Mouse (Mus musculus) liver, embryonic 14.5 days (tissue): Measurements from ENCODE around the gene Gm9507. TPM values are rescaled to one million over a fixed set of nuclear protein-coding genes. Genes with fewer than 3 reads are reported as not detected.

ENCODE experiments used
- ATAC-seq: fragments of 200-750 bp; cut with Nextera tagmentation; 2 replicates; pipeline ENCODE4 v1.8.0; 2017; ENCODE audit warnings: moderate number of reproducible peaks, mild to moderate bottlenecking, moderate library complexity; ENCODE audit not compliant: insufficient read depth
- DNase-seq, 3 experiments: peaks; one replicate each; pipeline ENCODE4 v3.0.0-alpha.2; 2012 to 2013; ENCODE audit warnings: low read depth in 3 of 3, low spot score in 3 of 3
- H3K27ac ChIP-seq: fragments of 300-500 bp; sonication (generic); 2 replicates; pipeline ENCODE4 v1.5.1; 2014; ENCODE audit warnings: moderate library complexity, mild to moderate bottlenecking, control low read depth, inconsistent platforms
- H3K27me3 ChIP-seq: fragments of 300-500 bp; sonication (generic); 2 replicates; pipeline ENCODE4 v1.6.1; 2014; ENCODE audit warnings: mild to moderate bottlenecking, low read length, moderate library complexity; ENCODE audit not compliant: control insufficient read depth, insufficient read depth
- H3K36me3 ChIP-seq: fragments of 300-500 bp; sonication (generic); replicated peaks from 2 replicates; pipeline ENCODE4 v1.6.1; 2014; ENCODE audit warnings: low read depth; ENCODE audit not compliant: control insufficient read depth, insufficient read depth
- H3K4me1 ChIP-seq, 2 experiments: fragments of 200-500 bp in 1 of 2; fragments of 300-500 bp in 1 of 2; sonication (generic) in 1 of 2; replicated peaks; 2 replicates each; pipeline ENCODE4 v1.6.1; 2012 to 2014; ENCODE audit warnings: antibody characterized with exemption in 1 of 2, inconsistent platforms in 1 of 2, low read length in 1 of 2; ENCODE audit not compliant: control insufficient read depth in 2 of 2, insufficient read depth in 2 of 2
- H3K4me2 ChIP-seq: fragments of 300-500 bp; sonication (generic); 2 replicates; pipeline ENCODE4 v1.6.1; 2014; ENCODE audit warnings: low read depth, mild to moderate bottlenecking, control low read depth, moderate library complexity
- H3K4me3 ChIP-seq, 2 experiments: fragments of 200-500 bp in 1 of 2; fragments of 300-500 bp in 1 of 2; sonication (generic) in 1 of 2; 2 replicates each; pipeline ENCODE4 v1.5.1; 2012 to 2014; ENCODE audit warnings: low read depth in 2 of 2, low read length in 2 of 2, mild to moderate bottlenecking in 2 of 2, control low read depth in 1 of 2, inconsistent platforms in 1 of 2, moderate library complexity in 1 of 2; ENCODE audit not compliant: insufficient read depth in 1 of 2
- H3K9ac ChIP-seq: fragments of 300-500 bp; sonication (generic); replicated peaks from 2 replicates; pipeline ENCODE4 v1.6.1; 2014; ENCODE audit warnings: mild to moderate bottlenecking, control low read depth, moderate library complexity
- H3K9me3 ChIP-seq: fragments of 300-500 bp; sonication (generic); 2 replicates; pipeline ENCODE4 v1.6.1; 2016; ENCODE audit warnings: low read length, mixed read lengths; ENCODE audit not compliant: control insufficient read depth
- CTCF ChIP-seq: IDR thresholded peaks from 2 replicates; pipeline ENCODE4 v1.5.1; 2016; ENCODE audit warnings: antibody characterized with exemption, low read depth, control low read depth
- EP300 ChIP-seq: IDR thresholded peaks from 2 replicates; pipeline ENCODE4 v1.6.1; 2016; ENCODE audit warnings: antibody characterized with exemption, low read depth
- WGBS: fragments of 180-500 bp; shearing (Covaris S2); extraction: QIAGEN DNeasy Blood & Tissue Kit; methylation state at CpG from one replicate; pipeline ENCODE4 v1.1.7; 2014; ENCODE audit not compliant: insufficient replicate concordance; 5-methylcytosine and 5-hydroxymethylcytosine counted together
- polyA plus RNA-seq, 2 experiments: library from polyadenylated mRNA; depleted of rRNA in 1 of 2; stranded (reverse) in 1 of 2; unstranded in 1 of 2; fragments of >200 nt; fragmentation: Nextera tagmentation in 1 of 2; extraction: Ambion mirVana in 1 of 2; gene quantifications; 2 replicates each; pipeline versions ENCODE4 v1.2.1 to v1.2.3; 2012 to 2014

Gm9507 gene
- not detected in 2 replicates for polyA plus RNA-seq (2012; rRNA removed)
- not detected in 2 replicates for polyA plus RNA-seq (2014; fragmentation: Nextera tagmentation; extraction: Ambion mirVana)

DNA sequence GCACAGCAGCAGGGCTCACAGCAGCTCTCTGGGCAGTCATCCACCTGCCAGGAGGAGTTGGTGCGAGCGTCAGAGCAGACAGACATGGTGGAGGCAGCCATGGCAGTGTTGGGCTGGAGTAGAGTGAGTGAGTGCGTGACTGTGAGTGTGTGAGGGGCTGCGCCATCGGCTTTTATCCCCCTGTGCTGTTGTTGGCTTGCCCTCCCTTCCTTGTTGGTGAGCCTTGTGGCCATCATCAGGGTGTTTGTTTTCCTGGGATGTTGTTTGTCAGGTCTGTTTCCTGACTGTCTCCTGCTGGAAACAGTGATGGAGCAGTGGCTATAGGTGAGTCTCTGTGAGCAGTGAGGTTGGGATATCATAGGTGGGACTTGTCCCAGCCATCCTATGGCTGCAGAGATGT is at the start of gene Gm9507:
Gene Gm9507 (minus strand): TSS at position 101 of the 400 bp plus-strand sequence.
- WGBS = 59% methylated on average over 5 of the region's 5 CpGs
- no peak within 1 kb of the TSS for H3K4me2 ChIP-seq
- H3K27me3 ChIP-seq = no peaks in the 10 kb centered on the region
- H3K9ac ChIP-seq = no peak within 1 kb of the TSS
- ATAC-seq (no peak), DNase-seq (no peak)
- H3K4me1 ChIP-seq = no peaks in the 10 kb centered on the region
- TF ChIP-seq EP300 = no peak
- TF ChIP-seq CTCF = no peak
- no peaks in the 10 kb centered on the region for H3K36me3 ChIP-seq
- H3K4me3 ChIP-seq = no peak within 1 kb of the TSS
- H3K27ac ChIP-seq = no peak within 1 kb of the TSS
- no peaks in the 10 kb centered on the region for H3K9me3 ChIP-seq

DNA sequence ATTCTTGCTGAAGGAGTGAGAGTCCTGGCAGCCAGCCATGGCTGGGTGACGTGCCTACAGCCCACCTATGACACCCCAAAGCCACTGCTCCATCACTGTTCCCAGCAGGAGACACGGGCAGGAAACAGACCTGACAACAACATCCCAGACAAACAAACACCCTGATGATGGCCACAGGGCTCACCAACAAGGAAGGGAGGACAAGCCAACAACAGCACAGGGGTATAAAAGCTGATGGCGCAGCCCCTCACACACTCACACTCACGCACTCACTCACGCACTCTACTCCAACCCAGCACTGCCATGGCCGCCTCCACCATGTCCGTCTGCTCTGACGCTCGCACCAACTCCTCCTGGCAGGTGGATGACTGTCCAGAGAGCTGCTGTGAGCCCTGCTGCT is 40.9 kb upstream of the Gm9507 start, which contains the start of gene Gm10318:
Gene Gm10318 (plus strand): TSS at position 301 of the 400 bp plus-strand sequence.
- H3K4me3 ChIP-seq = no peak within 1 kb of the TSS
- H3K27me3 ChIP-seq = no peaks in the 10 kb centered on the region
- TF ChIP-seq CTCF (no peak), EP300 (no peak)
- DNase-seq (no peak), ATAC-seq (no peak)
- no peaks in the 10 kb centered on the region for H3K36me3 ChIP-seq
- WGBS = 50% methylated on average over 9 of the region's 9 CpGs
- H3K4me1 ChIP-seq = no peaks in the 10 kb centered on the region
- H3K4me2 ChIP-seq = no peak within 1 kb of the TSS
- no peaks in the 10 kb centered on the region for H3K9me3 ChIP-seq
- H3K9ac ChIP-seq = no peak within 1 kb of the TSS
- no peak within 1 kb of the TSS for H3K27ac ChIP-seq

DNA sequence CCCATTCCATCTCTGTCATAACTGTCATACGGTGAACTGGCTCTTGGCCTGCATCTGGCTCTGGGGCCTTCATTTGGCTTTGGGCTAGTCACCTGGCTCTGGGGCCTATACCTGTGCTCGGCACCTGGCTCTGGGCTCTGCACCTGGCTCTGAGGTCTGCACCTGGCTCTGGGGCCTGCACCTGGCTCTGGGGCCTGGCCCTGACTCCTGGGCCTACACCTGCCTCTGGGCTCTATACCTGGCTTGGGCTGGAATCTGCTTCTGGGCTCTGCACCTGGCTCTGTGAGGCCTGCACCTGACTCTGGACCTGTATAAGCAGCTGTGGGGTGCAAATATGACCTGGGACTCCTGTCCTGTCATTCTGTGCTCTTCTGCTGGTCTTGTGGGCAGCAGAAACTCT is 35.9 kb upstream of the Gm9507 start:
- Histone ChIP-seq H3K27ac (no peak overlapping the region), H3K4me1 (no peaks in the 10 kb centered on the region), H3K4me2 (no peak overlapping the region), H3K36me3 (no peaks in the 10 kb centered on the region), H3K9ac (no peak overlapping the region), H3K9me3 (no peaks in the 10 kb centered on the region), H3K27me3 (no peaks in the 10 kb centered on the region), H3K4me3 (no peak overlapping the region)
- DNase-seq = no peak
- no peak for ATAC-seq
- no peak for TF ChIP-seq EP300
- 60% methylated on average over 2 of the region's 2 CpGs for WGBS

DNA sequence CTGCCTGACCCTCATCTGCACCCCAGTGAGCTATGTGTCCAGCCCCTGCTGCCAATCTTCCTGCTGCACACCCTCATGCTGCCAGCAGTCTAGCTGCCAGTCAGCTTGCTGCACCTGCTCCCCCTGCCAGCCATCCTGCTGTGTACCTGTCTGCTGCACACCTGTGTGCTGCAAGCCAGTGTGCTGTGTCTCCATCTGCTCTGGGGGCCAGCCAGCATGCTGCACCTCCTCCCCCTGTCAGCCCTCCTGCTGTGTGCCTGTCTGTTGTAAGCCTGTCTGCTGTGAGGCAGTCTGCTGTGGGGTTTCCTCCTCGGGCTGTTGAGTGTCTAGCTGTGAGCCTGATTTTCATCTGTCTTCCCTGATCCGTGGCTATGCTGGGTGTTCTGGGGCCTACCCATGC is 35.3 kb upstream of the Gm9507 start:
- no peak overlapping the region for H3K27ac ChIP-seq
- no peak overlapping the region for H3K9ac ChIP-seq
- H3K4me3 ChIP-seq = no peak overlapping the region
- 23% methylated on average over 2 of the region's 2 CpGs for WGBS
- H3K4me1 ChIP-seq = no peaks in the 10 kb centered on the region
- ATAC-seq = no peak
- H3K27me3 ChIP-seq = no peaks in the 10 kb centered on the region
- H3K4me2 ChIP-seq = no peak overlapping the region
- no peak for DNase-seq
- TF ChIP-seq CTCF (no peak), EP300 (no peak)
- no peaks in the 10 kb centered on the region for H3K9me3 ChIP-seq
- no peaks in the 10 kb centered on the region for H3K36me3 ChIP-seq

DNA sequence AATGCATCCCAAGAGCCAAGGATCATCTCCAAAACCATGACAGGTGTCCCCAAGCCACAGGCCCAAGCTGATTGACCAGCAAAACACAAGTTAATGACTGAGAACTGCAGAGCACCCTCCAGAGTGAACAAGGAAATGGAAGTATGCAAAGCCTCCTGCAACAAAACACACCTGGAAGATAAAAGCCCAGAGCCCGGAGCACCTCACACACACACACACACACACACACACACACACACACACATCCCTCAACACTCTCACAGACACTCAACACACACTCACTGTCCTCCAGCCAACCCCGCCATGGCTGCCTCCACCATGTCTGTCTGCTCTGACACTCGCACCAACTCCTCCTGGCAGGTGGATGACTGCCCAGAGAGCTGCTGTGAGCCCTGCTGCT is 34.9 kb upstream of the Gm9507 start, which contains the start of gene Gm36176:
Gene Gm36176 (plus strand): TSS at position 301 of the 400 bp plus-strand sequence.
- no peaks in the 10 kb centered on the region for H3K36me3 ChIP-seq
- ATAC-seq (no peak), DNase-seq (no peak)
- H3K9ac ChIP-seq = no peak within 1 kb of the TSS
- no peaks in the 10 kb centered on the region for H3K27me3 ChIP-seq
- whole genome bisulfite sequencing = 48% methylated on average over 3 of the region's 3 CpGs
- no peak within 1 kb of the TSS for H3K4me3 ChIP-seq
- H3K9me3 ChIP-seq = no peaks in the 10 kb centered on the region
- H3K27ac ChIP-seq = no peak within 1 kb of the TSS
- H3K4me1 ChIP-seq = no peaks in the 10 kb centered on the region
- TF ChIP-seq EP300 (no peak), CTCF (no peak)
- no peak within 1 kb of the TSS for H3K4me2 ChIP-seq
